Mouse (Mus musculus) limb, embryonic 11.5 days (tissue): ENCODE data around the gene Pld2. TPM values are rescaled to one million over a fixed set of nuclear protein-coding genes. Genes with fewer than 3 reads are reported as not detected.

ENCODE experiments used
- ATAC-seq: fragments of 200-750 bp; cut with Nextera tagmentation; 2 replicates; pipeline ENCODE4 v1.8.0; 2017; ENCODE audit warnings: low read depth; ENCODE audit not compliant: insufficient number of reproducible peaks, low FRiP score, low TSS enrichment
- DNase-seq: peaks from one replicate; pipeline ENCODE4 v3.0.0-alpha.2; 2015; ENCODE audit warnings: low spot score
- H3K27ac ChIP-seq: fragments of 300-500 bp; sonication (generic); replicated peaks from 2 replicates; pipeline ENCODE4 v1.5.1; 2014; ENCODE audit warnings: low read depth, mild to moderate bottlenecking, low read length
- H3K27me3 ChIP-seq: fragments of 300-500 bp; sonication (generic); 2 replicates; pipeline ENCODE4 v1.6.1; 2014; ENCODE audit warnings: mild to moderate bottlenecking, low read length, mixed read lengths; ENCODE audit not compliant: control insufficient read depth, insufficient read depth
- H3K36me3 ChIP-seq: fragments of 300-500 bp; sonication (generic); 2 replicates; pipeline ENCODE4 v1.6.1; 2014; ENCODE audit warnings: mild to moderate bottlenecking, low read length, moderate library complexity, mixed read lengths; ENCODE audit not compliant: control insufficient read depth, insufficient read depth
- H3K4me1 ChIP-seq: fragments of 300-500 bp; sonication (generic); 2 replicates; pipeline ENCODE4 v1.6.1; 2014; ENCODE audit warnings: low read length, mixed read lengths; ENCODE audit not compliant: control insufficient read depth, insufficient read depth
- H3K4me2 ChIP-seq: fragments of 300-500 bp; sonication (generic); 2 replicates; pipeline ENCODE4 v1.6.1; 2014; ENCODE audit warnings: low read depth, mild to moderate bottlenecking, moderate library complexity; ENCODE audit not compliant: severe bottlenecking
- H3K4me3 ChIP-seq: fragments of 300-500 bp; sonication (generic); 2 replicates; pipeline ENCODE4 v1.5.1; 2014; ENCODE audit warnings: low read depth, low read length
- H3K9ac ChIP-seq: fragments of 300-500 bp; sonication (generic); 2 replicates; pipeline ENCODE4 v1.6.1; 2014; ENCODE audit warnings: mild to moderate bottlenecking, low read length
- H3K9me3 ChIP-seq: fragments of 300-500 bp; sonication (generic); 2 replicates; pipeline ENCODE4 v1.6.1; 2016; ENCODE audit warnings: low read length; ENCODE audit not compliant: control insufficient read depth
- WGBS: fragments of 180-500 bp; shearing (Covaris S2); extraction: QIAGEN DNeasy Blood & Tissue Kit; methylation state at CpG from one replicate; pipeline ENCODE4 v1.1.7; 2014; 5-methylcytosine and 5-hydroxymethylcytosine counted together
- polyA plus RNA-seq: library from polyadenylated mRNA; unstranded; fragments of >200 nt; fragmentation: Nextera tagmentation; extraction: Ambion mirVana; gene quantifications from 2 replicates; pipeline ENCODE4 v1.2.1, GENCODE M21; 2014

Gene Pld2
- polyA plus RNA-seq, 1 experiment from 2014 or later: 3.9 TPM

DNA sequence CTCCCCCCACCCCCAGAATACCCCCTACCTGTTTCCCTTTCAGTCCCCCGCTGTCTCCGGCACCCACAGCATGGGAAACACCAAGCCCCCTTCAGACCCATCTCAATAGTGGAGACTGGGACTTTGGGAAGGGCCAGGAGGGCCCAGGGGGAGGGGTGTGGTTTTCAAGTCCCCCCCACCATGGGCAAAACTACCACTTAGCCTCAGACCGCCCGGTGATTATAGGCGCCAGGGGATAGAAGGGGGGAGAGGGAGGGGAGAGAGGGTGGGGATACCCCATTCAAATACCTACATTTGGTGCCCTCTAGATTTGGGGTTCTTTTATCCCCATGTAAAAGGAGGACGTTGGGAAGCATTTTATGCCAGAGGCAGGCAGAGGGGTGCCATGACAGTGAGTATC is 7.0 kb upstream of the Pld2 start, which contains the start of gene Gm40193:
TSS of gene Gm40193 (minus strand) at position 101 of the 400 bp plus-strand sequence.
- no peaks in the 10 kb centered on the region for H3K9me3 ChIP-seq
- no peak within 1 kb of the TSS for H3K27ac ChIP-seq
- H3K4me2 ChIP-seq: no peak within 1 kb of the TSS
- no peak within 1 kb of the TSS for H3K4me3 ChIP-seq
- WGBS: 86% methylated on average over 6 of the region's 6 CpGs
- H3K27me3 ChIP-seq: no peaks in the 10 kb centered on the region
- H3K4me1 ChIP-seq: no peaks in the 10 kb centered on the region
- no peak for ATAC-seq
- no peak for DNase-seq
- H3K36me3 ChIP-seq: peaks cover 2% of the 10 kb centered on the region; the same call in 1 of the 2 replicates
- no peak within 1 kb of the TSS for H3K9ac ChIP-seq

DNA sequence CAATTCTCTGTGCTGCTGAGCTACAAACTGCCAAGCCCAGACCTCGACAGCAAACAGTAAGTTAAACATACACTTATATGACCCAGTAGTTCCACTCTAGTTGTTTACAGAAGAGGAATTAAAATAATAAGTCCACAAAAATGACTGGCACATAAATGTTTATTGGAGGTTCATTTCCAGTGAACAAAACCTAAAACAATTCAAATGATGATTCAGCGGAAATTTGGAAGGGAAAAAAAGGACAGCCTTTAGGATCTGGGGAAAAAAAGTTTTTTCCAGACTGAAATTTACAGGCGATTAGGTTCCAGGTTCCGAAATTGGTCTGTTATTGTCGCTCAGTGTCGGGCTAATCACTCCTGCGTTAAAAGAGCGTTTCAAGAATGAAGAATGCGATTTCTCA is 441 bp upstream of the Pld2 start:
- DNase-seq: no peak
- H3K27ac ChIP-seq: no peak overlapping the region
- WGBS: 21% methylated on average over 9 of the region's 9 CpGs

DNA sequence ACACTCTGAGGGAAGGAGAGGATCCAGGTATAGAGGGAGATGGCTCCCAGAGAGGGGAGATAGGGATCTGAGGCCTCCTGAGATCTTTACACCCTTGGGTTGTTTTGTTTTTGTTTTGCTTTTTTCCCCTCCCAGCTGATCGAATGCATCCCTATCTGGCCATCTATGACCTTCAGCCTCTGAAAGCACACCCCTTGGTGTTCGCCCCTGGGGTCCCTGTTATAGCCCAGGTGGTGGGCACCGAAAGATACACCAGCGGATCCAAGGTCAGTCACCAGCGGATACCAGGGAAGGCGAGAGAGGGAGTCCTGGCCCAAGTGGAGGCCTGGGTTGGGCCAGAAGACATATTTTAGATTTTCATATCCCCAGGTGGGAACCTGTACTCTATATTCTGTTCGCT is 1.1 kb downstream of the Pld2 start:
- no peaks in the 10 kb centered on the region for H3K36me3 ChIP-seq
- no peaks in the 10 kb centered on the region for H3K9me3 ChIP-seq
- peak overlapping the region; percentile 84; the same call in 1 of the 2 replicates for H3K4me2 ChIP-seq
- ATAC-seq (no peak), DNase-seq (no peak)
- H3K27me3 ChIP-seq: peaks cover 21% of the 10 kb centered on the region
- H3K4me1 ChIP-seq: no peaks in the 10 kb centered on the region
- H3K9ac ChIP-seq: no peak overlapping the region; the same call in 1 of the 2 replicates
- WGBS: 89% methylated on average over 7 of the region's 7 CpGs
- H3K27ac ChIP-seq: no peak overlapping the region
- H3K4me3 ChIP-seq: no peak overlapping the region; the same call in 1 of the 2 replicates

More for the DNA sequence above, 441 bp upstream of the Pld2 start:
- no peaks in the 10 kb centered on the region for H3K9me3 ChIP-seq
- peak overlapping the region; percentile 84 for H3K4me2 ChIP-seq
- no peaks in the 10 kb centered on the region for H3K36me3 ChIP-seq
- H3K4me3 ChIP-seq: peak overlapping the region; percentile 57
- ATAC-seq: no peak
- no peak overlapping the region; the same call in 1 of the 2 replicates for H3K9ac ChIP-seq
- peaks cover 21% of the 10 kb centered on the region for H3K27me3 ChIP-seq
- H3K4me1 ChIP-seq: no peaks in the 10 kb centered on the region

DNA sequence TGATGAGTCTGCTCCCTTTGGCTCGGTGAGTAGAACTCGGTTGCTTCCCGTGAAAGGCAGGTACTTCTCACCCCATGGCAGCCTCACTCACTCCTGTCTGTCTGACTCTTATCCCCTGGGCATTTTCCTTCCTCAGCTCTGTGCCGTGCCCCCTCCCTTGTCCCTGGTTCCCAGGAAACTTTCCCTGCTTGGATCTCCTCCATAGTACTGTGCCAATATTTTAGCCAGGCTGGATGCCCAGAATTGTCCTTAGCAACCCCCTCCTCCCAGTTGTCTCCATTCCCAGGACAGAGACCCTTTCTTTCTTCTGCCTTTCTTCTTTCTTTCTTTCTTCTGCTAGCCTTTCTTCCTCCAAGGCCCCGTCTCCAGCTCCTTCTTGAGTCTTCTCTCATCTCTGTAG is 1.6 kb downstream of the Pld2 start:
- H3K27ac ChIP-seq: no peak overlapping the region
- H3K9me3 ChIP-seq: no peaks in the 10 kb centered on the region
- no peak for DNase-seq
- WGBS: 79% methylated on average over 5 of the region's 5 CpGs
- ATAC-seq: no peak
- H3K4me1 ChIP-seq: no peaks in the 10 kb centered on the region
- no peak overlapping the region for H3K4me2 ChIP-seq
- H3K9ac ChIP-seq: no peak overlapping the region
- H3K27me3 ChIP-seq: peaks cover 21% of the 10 kb centered on the region
- no peaks in the 10 kb centered on the region for H3K36me3 ChIP-seq
- H3K4me3 ChIP-seq: no peak overlapping the region

DNA sequence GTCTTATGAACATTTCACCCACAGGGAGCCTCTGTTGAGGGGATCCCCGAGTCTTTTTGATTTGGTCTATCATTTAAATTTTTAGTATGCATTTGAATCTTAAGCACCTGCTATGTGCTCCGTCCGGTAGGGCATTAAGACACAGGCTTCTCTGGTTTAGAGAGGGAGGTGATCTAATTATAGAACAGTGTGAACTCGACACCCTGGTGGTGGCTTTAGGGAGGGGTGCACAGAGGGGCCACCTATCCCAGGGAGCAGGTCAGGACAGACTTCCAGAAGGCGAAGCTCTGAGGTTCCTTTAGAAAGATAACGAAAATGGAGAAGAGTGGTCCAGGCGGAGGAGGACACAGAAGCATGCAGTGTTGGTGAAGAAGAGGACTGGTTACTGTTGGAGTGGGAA is 4.6 kb downstream of the Pld2 start:
- no peaks in the 10 kb centered on the region for H3K4me1 ChIP-seq
- 71% methylated on average over 7 of the region's 7 CpGs for WGBS
- H3K4me3 ChIP-seq: no peak overlapping the region

DNA sequence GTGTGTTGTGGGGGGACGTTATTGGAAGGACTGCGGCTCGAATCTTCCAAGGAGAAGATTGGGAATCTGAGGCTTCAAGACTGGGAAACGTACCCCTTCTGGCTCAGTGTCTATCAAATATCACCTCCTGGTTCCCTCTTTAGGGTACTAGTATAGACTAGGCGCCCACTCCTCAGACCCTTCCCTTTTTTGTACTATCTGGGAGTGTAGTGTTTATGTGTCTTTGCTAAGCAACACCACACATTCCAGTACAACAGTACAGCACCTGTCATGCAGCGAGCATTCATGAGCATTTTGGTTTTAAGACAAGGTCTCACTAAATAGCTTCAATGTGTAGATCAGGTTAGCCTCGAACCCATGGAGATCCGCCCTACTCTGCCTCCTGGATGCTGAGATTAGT is 11.7 kb downstream of the Pld2 start:
- Histone ChIP-seq H3K4me3 (no peak overlapping the region), H3K4me2 (no peak overlapping the region), H3K4me1 (no peaks in the 10 kb centered on the region), H3K27me3 (no peaks in the 10 kb centered on the region), H3K36me3 (no peaks in the 10 kb centered on the region), H3K9me3 (no peaks in the 10 kb centered on the region), H3K9ac (no peak overlapping the region), H3K27ac (no peak overlapping the region)
- ATAC-seq (no peak), DNase-seq (no peak)
- 91% methylated on average over 8 of the region's 8 CpGs for WGBS

More for the DNA sequence above, 4.6 kb downstream of the Pld2 start:
- Histone ChIP-seq H3K27ac (no peak overlapping the region), H3K9me3 (no peaks in the 10 kb centered on the region), H3K27me3 (peaks cover 18% of the 10 kb centered on the region), H3K4me2 (no peak overlapping the region), H3K9ac (no peak overlapping the region), H3K36me3 (no peaks in the 10 kb centered on the region)
- DNase-seq: no peak
- no peak for ATAC-seq

DNA sequence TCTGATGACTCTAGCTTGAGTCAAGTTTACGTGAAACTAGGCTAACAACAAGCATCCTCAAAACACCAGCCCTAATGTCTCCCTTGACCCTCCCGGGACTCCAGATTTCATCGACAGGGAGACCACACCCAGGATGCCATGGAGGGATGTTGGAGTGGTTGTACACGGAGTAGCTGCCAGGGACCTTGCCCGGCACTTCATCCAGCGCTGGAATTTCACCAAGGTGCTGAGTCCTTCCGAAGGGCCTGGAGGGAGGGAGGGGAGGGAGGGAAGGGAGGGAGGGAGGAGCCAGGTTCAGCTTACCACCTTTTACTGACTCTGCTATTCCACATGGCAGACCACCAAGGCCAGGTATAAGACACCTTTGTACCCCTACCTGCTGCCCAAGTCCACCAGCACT is 14.1 kb downstream of the Pld2 start:
- Histone ChIP-seq H3K4me1 (no peaks in the 10 kb centered on the region), H3K27ac (no peak overlapping the region), H3K4me2 (no peak overlapping the region), H3K9me3 (no peaks in the 10 kb centered on the region), H3K27me3 (no peaks in the 10 kb centered on the region), H3K9ac (no peak overlapping the region), H3K36me3 (no peaks in the 10 kb centered on the region), H3K4me3 (no peak overlapping the region)
- DNase-seq (no peak), ATAC-seq (no peak)
- WGBS: 20% methylated on average over 7 of the region's 7 CpGs

DNA sequence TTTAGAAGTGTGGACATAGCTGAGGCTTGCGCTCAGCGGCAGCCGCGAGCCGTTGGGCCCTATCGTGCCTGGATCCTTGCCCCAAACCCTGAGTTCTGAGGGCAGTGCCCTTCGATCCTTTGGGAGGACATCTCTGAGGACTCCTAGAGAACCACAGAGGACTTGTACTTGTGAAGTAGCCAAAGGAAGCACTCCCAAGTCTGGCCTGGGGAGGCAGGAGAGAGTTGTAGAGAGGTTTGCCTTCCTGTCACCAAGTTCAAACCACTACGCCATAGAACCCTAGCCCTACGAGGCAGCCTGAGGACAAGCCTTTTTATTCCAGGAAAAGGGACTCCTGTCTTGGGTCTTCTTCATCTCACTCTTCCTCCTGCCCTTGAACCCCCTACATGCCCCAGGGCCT is 17.7 kb downstream of the Pld2 start:
- H3K27ac ChIP-seq: no peak overlapping the region

DNA sequence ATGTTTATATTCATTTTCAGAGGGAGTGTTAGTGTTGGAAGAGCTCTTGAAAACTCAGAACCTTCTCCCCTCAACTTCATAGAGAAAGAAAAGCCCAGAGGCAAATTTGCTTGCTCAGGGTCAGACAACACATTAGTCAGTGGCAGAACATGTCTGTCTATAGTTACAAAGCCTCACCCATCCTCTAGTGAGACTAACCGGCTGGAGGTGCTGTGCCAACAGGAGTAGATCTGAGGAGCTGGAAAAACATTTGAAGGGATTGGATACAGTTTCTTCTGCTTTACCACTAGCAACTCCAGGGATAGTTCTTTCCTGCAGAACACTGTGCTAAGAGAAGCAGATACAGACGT is 22.0 kb downstream of the Pld2 start:
- 0 out of 2 replicates have a peak, but pooled peaks have one; percentile 7 for ATAC-seq
- Histone ChIP-seq H3K4me3 (peak overlapping the region; percentile 93), H3K9me3 (no peaks in the 10 kb centered on the region), H3K4me2 (peak overlapping the region; percentile 87), H3K27ac (peak overlapping the region; percentile 89; the same call in 1 of the 2 replicates), H3K27me3 (no peaks in the 10 kb centered on the region), H3K36me3 (no peaks in the 10 kb centered on the region), H3K9ac (peak overlapping the region; percentile 85; the same call in 1 of the 2 replicates), H3K4me1 (peaks cover 27% of the 10 kb centered on the region)
- 3% methylated on average over 2 of the region's 2 CpGs for WGBS
- DNase-seq: no peak

More for the DNA sequence above, 17.7 kb downstream of the Pld2 start:
- 91% methylated on average over 9 of the region's 9 CpGs for WGBS
- DNase-seq: no peak
- no peak for ATAC-seq
- Histone ChIP-seq H3K4me2 (no peak overlapping the region), H3K9ac (no peak overlapping the region), H3K36me3 (no peaks in the 10 kb centered on the region), H3K4me1 (no peaks in the 10 kb centered on the region; the same call in 1 of the 2 replicates), H3K27me3 (no peaks in the 10 kb centered on the region), H3K9me3 (no peaks in the 10 kb centered on the region), H3K4me3 (no peak overlapping the region)
